Mouse (Mus musculus): ENCODE results near the gene Kcnma1. TPM values are rescaled to one million over a fixed set of nuclear protein-coding genes. Genes with fewer than 3 reads are reported as not detected.

The Kcnma1 gene
- polyA plus RNA-seq, 1 experiment from 2014 or later = 22.8 TPM

DNA sequence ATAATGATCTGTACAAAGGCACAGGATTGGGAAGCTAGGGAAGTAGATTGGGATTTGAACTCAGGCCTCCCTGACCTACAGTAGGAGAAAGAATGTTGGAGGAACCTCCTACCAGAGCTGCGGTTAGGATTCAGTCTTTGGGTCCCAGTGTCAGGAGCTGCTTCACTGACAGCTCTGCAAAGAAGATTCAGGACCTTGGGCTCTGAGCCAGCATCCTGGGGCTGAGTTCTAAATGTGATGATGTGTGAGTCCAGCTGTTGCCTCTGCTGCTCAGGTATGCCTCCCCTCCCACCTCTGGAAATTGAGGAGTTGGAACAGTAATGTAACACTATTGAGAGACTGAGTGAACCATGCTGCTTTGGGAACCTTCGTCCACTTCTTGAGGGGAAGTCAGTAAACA lies 266.3 kb downstream of the Kcnma1 start:
- Histone ChIP-seq H3K4me3 (replicated peaks; ENCODE audit: low read length) (no peak overlapping the region), H3K4me1 (replicated peaks; ENCODE audit: control insufficient read depth, insufficient read depth, low read length) (no peaks in the 10 kb centered on the region), H3K36me3 (replicated peaks; ENCODE audit: control insufficient read depth, insufficient read depth) (no peaks in the 10 kb centered on the region), H3K27me3 (ENCODE audit: control insufficient read depth, insufficient read depth, low read length) (no peaks in the 10 kb centered on the region), H3K9ac (no peak overlapping the region), H3K9me3 (ENCODE audit: control insufficient read depth, low read length) (no peaks in the 10 kb centered on the region), H3K27ac (no peak overlapping the region), H3K4me2 (replicated peaks) (no peak overlapping the region)
- DNase-seq (ENCODE audit: low spot score) (no peak), ATAC-seq (ENCODE audit: low FRiP score) (no peak)
- whole genome bisulfite sequencing = 83% methylated on average over 2 of the region's 2 CpGs

DNA sequence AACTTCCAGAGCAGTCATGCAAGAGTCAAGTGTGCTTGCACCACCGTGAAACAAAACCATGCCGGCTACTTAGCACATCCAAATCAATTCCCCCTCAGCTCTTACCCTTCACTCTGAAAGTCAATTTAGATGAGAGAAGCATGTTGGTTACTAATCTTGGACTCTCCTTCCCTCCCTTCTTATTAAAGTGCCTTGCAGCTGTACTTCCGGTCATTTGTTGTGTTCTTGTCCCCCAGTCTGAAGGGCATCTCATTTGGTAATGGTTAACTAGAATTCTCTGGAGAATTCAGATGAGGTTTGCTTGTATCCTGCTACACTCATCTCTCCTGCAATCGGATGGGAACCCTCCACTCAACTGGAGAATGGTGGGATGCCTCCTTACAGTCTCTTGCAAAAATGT lies 267.3 kb downstream of the Kcnma1 start:
- Histone ChIP-seq H3K4me2 (replicated peaks) (no peak overlapping the region), H3K27me3 (ENCODE audit: control insufficient read depth, insufficient read depth, low read length) (no peaks in the 10 kb centered on the region), H3K4me3 (replicated peaks; ENCODE audit: low read length) (no peak overlapping the region), H3K4me1 (replicated peaks; ENCODE audit: control insufficient read depth, insufficient read depth, low read length) (no peaks in the 10 kb centered on the region), H3K36me3 (replicated peaks; ENCODE audit: control insufficient read depth, insufficient read depth) (no peaks in the 10 kb centered on the region), H3K9ac (no peak overlapping the region), H3K27ac (no peak overlapping the region), H3K9me3 (ENCODE audit: control insufficient read depth, low read length) (no peaks in the 10 kb centered on the region)
- 92% methylated on average over 4 of the region's 4 CpGs for WGBS
- DNase-seq (ENCODE audit: low spot score) (no peak), ATAC-seq (ENCODE audit: low FRiP score) (no peak)

DNA sequence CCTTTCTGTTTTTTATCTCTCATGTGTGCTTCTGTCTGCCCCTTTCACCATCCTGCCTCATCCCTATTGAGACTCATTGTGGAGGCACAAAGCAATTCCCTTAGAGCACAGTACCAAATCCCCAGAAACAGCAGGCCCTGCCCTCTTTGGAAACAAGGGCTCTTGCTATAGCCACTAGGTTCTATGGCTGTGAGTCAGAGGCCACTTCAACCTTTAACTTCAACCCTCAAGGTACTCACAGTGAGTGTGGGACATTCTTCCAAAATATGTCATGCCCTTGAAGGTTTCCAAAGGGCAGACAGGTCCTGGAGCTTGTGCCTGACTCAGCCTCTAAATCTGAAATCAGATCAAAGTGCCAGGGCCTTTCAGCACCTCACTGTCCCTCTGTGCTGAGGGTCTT lies 272.8 kb downstream of the Kcnma1 start:
- Histone ChIP-seq H3K4me3 (replicated peaks; ENCODE audit: low read length) (no peak overlapping the region), H3K9me3 (ENCODE audit: control insufficient read depth, low read length) (no peaks in the 10 kb centered on the region), H3K27ac (no peak overlapping the region), H3K36me3 (replicated peaks; ENCODE audit: control insufficient read depth, insufficient read depth) (no peaks in the 10 kb centered on the region), H3K4me2 (replicated peaks) (no peak overlapping the region), H3K4me1 (replicated peaks; ENCODE audit: control insufficient read depth, insufficient read depth, low read length) (no peaks in the 10 kb centered on the region), H3K9ac (no peak overlapping the region), H3K27me3 (ENCODE audit: control insufficient read depth, insufficient read depth, low read length) (no peaks in the 10 kb centered on the region)
- DNase-seq (ENCODE audit: low spot score) (no peak), ATAC-seq (ENCODE audit: low FRiP score) (no peak)

DNA sequence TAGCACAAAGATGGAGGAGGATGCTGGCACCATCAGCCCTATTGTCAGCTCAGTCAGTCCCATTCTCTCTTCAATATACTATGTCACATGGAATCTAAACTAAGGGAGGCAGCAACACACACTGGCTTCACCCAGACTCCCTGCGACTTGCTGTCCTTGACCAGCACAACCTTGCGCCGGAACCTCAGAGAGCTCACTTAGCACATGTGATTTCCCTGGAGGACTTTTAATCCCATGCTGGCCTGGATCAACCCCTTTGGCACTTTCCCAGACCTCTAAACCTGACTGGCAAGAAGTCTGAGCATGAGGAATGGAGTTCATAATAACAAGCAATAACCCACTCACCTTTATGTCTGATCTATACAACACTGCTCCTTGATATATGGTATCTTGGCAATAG lies 280.1 kb downstream of the Kcnma1 start:
- H3K36me3 ChIP-seq (replicated peaks; ENCODE audit: control insufficient read depth, insufficient read depth) = no peaks in the 10 kb centered on the region
- H3K9me3 ChIP-seq (ENCODE audit: control insufficient read depth, low read length) = no peaks in the 10 kb centered on the region
- H3K9ac ChIP-seq = no peak overlapping the region
- H3K4me2 ChIP-seq (replicated peaks) = no peak overlapping the region
- WGBS = 89% methylated on average over 3 of the region's 3 CpGs
- H3K4me3 ChIP-seq (replicated peaks; ENCODE audit: low read length) = no peak overlapping the region
- no peaks in the 10 kb centered on the region for H3K4me1 ChIP-seq (replicated peaks; ENCODE audit: control insufficient read depth, insufficient read depth, low read length)
- DNase-seq (ENCODE audit: low spot score) (no peak), ATAC-seq (ENCODE audit: low FRiP score) (no peak)
- no peak overlapping the region for H3K27ac ChIP-seq
- H3K27me3 ChIP-seq (ENCODE audit: control insufficient read depth, insufficient read depth, low read length) = no peaks in the 10 kb centered on the region

DNA sequence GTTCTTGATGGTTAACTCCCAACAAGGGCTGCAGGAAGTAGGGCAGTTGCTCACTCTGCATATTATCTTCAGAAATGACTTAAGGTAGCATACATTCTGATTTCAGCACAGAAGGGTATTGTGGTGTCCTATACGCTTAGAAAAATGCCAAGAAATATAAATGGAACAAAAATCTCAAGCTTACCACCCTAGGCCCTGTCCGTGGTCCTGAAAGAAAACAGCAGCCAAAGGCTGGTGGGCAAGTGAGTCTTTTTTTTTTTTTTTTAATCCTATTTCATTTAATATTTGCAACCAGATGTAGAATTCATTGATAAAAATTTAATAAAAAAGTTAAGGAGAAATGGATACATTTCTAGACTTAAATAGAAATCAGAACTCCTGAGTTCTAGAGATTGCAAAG lies 284.9 kb downstream of the Kcnma1 start:
- no peak for DNase-seq (ENCODE audit: low spot score)
- 58% methylated on average over 2 of the region's 2 CpGs for WGBS
- Histone ChIP-seq H3K9me3 (ENCODE audit: control insufficient read depth, low read length) (no peaks in the 10 kb centered on the region), H3K4me3 (replicated peaks; ENCODE audit: low read length) (no peak overlapping the region), H3K27me3 (ENCODE audit: control insufficient read depth, insufficient read depth, low read length) (no peaks in the 10 kb centered on the region), H3K4me2 (replicated peaks) (no peak overlapping the region), H3K4me1 (replicated peaks; ENCODE audit: control insufficient read depth, insufficient read depth, low read length) (peaks cover 2% of the 10 kb centered on the region; the same call in 1 of the 2 replicates), H3K9ac (no peak overlapping the region), H3K36me3 (replicated peaks; ENCODE audit: control insufficient read depth, insufficient read depth) (no peaks in the 10 kb centered on the region), H3K27ac (no peak overlapping the region)
- ATAC-seq (ENCODE audit: low FRiP score) = no peak

DNA sequence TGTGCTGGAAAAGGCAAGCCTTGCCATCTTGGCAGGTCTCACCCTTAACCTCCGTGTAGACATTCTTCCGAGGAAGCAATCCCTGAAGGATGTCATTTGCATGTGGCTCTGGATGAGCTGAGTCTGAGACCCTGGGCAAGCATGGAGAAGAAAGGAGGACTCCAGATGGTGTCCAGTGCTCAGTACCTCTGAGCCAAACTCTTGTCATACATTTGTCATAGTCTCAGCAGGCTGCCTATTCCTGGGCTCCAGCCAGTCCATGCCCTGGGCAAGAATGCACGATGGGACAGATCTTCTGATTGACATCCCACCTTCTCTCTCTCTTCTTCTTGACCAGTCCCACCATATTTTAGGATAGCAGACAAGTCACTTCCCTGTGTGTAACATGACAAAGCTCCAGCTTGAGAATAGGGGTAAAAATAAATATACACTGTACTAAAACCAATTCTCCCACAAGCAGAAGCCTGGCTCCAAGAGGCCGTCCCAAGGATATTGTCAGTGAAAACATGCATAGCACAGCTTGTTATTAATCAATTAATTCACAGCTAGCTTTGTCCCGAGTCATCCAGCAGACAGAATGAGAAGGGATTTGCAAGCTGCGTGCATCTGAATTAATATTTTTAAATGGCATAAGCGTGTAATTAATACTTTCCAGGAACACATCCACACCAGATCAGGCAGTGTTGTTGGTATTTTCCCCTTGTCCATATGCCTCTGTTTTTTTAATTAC lies 290.4 kb downstream of the Kcnma1 start:
- no peak overlapping the region for H3K4me2 ChIP-seq (replicated peaks)
- no peak overlapping the region for H3K27ac ChIP-seq
- peak; percentile 81; the same call in 1 of the 2 replicates for ATAC-seq (ENCODE audit: low FRiP score)
- no peak overlapping the region for H3K9ac ChIP-seq
- WGBS = 29% methylated on average over 7 of the region's 7 CpGs
- no peaks in the 10 kb centered on the region for H3K27me3 ChIP-seq (ENCODE audit: control insufficient read depth, insufficient read depth, low read length)
- no peak overlapping the region for H3K4me3 ChIP-seq (replicated peaks; ENCODE audit: low read length)
- no peak for DNase-seq (ENCODE audit: low spot score)
- peaks cover 16% of the 10 kb centered on the region; the same call in 1 of the 2 replicates for H3K4me1 ChIP-seq (replicated peaks; ENCODE audit: control insufficient read depth, insufficient read depth, low read length)
- H3K36me3 ChIP-seq (replicated peaks; ENCODE audit: control insufficient read depth, insufficient read depth) = no peaks in the 10 kb centered on the region
- no peaks in the 10 kb centered on the region for H3K9me3 ChIP-seq (ENCODE audit: control insufficient read depth, low read length)

DNA sequence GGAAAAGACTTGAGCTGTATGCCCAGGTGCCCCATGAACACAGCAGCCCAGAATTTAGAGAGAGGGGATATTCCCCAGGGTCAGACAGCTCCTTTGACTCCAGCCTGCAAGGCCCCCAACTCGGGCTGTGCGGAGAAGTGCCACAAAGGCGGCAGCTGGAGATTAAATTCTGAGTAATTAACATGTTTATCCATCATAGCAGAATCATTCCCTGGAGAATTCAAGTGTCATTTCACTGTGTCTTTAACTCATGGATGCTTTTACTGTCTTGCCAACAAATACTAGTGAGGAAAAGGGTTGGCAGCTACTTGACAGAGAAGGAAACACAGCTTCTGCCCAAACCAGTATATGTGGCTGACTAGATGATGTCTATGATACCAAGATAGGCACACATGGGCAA lies 295.0 kb downstream of the Kcnma1 start:
- Histone ChIP-seq H3K9me3 (ENCODE audit: control insufficient read depth, low read length) (no peaks in the 10 kb centered on the region), H3K27me3 (ENCODE audit: control insufficient read depth, insufficient read depth, low read length) (no peaks in the 10 kb centered on the region; the same call in 1 of the 2 replicates), H3K9ac (no peak overlapping the region), H3K27ac (no peak overlapping the region), H3K4me1 (replicated peaks; ENCODE audit: control insufficient read depth, insufficient read depth, low read length) (peaks cover 25% of the 10 kb centered on the region; the same call in 1 of the 2 replicates), H3K4me3 (replicated peaks; ENCODE audit: low read length) (no peak overlapping the region), H3K36me3 (replicated peaks; ENCODE audit: control insufficient read depth, insufficient read depth) (no peaks in the 10 kb centered on the region), H3K4me2 (replicated peaks) (no peak overlapping the region)
- DNase-seq (ENCODE audit: low spot score) = no peak
- no peak for ATAC-seq (ENCODE audit: low FRiP score)
- WGBS = 28% methylated on average over 3 of the region's 3 CpGs

DNA sequence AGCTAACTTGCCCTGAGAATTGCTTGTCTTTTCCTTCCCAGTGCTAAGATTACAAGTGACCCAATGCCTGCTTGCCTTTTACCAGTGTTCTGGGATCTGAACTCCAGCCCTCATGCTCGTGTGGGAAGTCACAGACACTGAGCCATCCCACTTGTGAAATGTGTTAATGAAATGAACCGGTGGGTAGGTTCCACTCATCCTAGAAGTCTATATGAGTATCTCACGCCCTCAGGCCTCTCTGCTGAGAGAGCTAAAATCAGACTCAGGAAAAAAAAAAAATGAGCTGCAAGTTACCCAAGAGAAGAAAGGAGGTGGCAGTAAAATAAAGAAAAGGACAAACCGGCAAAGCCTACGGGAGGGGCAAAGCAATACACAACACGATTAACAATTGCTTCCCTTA lies 295.6 kb downstream of the Kcnma1 start:
- no peak for ATAC-seq (ENCODE audit: low FRiP score)
- 78% methylated on average over 6 of the region's 6 CpGs for WGBS
- Histone ChIP-seq H3K9me3 (ENCODE audit: control insufficient read depth, low read length) (no peaks in the 10 kb centered on the region), H3K36me3 (replicated peaks; ENCODE audit: control insufficient read depth, insufficient read depth) (no peaks in the 10 kb centered on the region), H3K4me1 (replicated peaks; ENCODE audit: control insufficient read depth, insufficient read depth, low read length) (peaks cover 21% of the 10 kb centered on the region; the same call in 1 of the 2 replicates), H3K9ac (no peak overlapping the region), H3K27me3 (ENCODE audit: control insufficient read depth, insufficient read depth, low read length) (no peaks in the 10 kb centered on the region; the same call in 1 of the 2 replicates), H3K27ac (no peak overlapping the region), H3K4me2 (replicated peaks) (no peak overlapping the region), H3K4me3 (replicated peaks; ENCODE audit: low read length) (no peak overlapping the region)
- DNase-seq (ENCODE audit: low spot score) = no peak

DNA sequence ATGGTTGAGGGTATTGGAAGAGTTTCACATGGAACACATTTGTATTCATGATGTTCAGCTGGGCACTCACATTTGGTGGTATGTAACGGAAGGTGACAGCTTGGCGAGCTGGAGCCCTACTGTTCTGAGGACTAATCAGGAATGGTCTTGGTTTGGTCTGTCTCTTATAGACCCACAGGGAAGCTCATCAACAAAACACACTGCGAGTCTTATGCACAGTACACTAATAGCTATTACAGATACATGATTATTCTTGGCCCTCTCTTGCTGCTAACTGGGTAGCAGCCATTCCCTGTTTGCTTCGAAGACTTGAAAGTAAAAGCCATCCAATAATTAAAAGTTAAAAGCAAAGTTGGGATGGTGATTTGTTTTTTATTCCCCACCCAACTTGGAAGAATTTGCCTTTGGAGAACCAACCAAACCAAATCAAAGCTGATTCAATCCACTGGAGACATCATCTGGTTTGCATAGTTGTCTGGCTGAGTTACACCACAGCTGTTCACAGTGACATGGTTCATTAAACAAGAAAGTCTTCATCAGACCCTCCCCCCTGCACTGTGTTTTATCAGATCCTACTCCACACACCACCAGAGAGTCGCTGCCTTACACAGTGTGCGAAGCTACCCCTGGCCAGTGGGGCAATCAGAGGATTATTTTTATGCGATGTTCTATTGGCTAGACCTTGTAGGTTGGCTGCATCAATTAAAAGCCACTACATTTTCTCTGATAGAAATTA lies 299.7 kb downstream of the Kcnma1 start:
- H3K9me3 ChIP-seq (ENCODE audit: control insufficient read depth, low read length) = no peaks in the 10 kb centered on the region
- 60% methylated on average over 7 of the region's 7 CpGs for WGBS
- no peak overlapping the region for H3K4me3 ChIP-seq (replicated peaks; ENCODE audit: low read length)
- H3K4me2 ChIP-seq (replicated peaks) = no peak overlapping the region
- H3K27ac ChIP-seq = no peak overlapping the region; the same call in 1 of the 2 replicates
- no peak overlapping the region for H3K9ac ChIP-seq
- no peaks in the 10 kb centered on the region; the same call in 1 of the 2 replicates for H3K27me3 ChIP-seq (ENCODE audit: control insufficient read depth, insufficient read depth, low read length)
- peak; percentile 38 for DNase-seq (ENCODE audit: low spot score)
- peak; percentile 70 for ATAC-seq (ENCODE audit: low FRiP score)
- peaks cover 28% of the 10 kb centered on the region; the same call in 1 of the 2 replicates for H3K4me1 ChIP-seq (replicated peaks; ENCODE audit: control insufficient read depth, insufficient read depth, low read length)
- no peaks in the 10 kb centered on the region for H3K36me3 ChIP-seq (replicated peaks; ENCODE audit: control insufficient read depth, insufficient read depth)
